Mouse (Mus musculus): ENCODE measurements around the gene Lmntd1. TPM values are rescaled to one million over a fixed set of nuclear protein-coding genes. Genes with fewer than 3 reads are reported as not detected.

Gene Lmntd1
- polyA plus RNA-seq, 1 experiment from 2014 or later: 1.2 TPM

DNA sequence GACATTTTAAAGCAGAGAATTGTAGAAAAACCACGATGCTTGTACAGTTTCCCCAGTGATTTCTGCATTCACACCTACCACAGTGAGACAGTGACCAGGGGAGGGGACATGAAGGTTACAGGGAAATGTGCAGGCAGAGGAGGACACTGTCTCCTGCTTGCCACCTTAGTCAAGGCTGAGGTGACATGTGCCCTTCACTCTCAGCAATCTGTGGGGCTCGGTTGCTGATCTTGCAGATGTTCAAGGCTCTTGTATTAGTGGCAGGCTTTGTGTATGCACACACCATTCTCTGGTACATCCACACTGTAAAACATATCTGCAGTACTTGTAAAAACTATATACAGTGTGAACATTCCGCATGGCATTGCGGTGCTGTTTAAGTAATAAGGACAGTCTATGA is 216.2 kb downstream of the Lmntd1 start:
- Histone ChIP-seq H3K27me3 (no peaks in the 10 kb centered on the region), H3K9ac (no peak overlapping the region), H3K4me3 (replicated peaks) (no peak overlapping the region), H3K4me1 (no peaks in the 10 kb centered on the region), H3K4me2 (replicated peaks) (no peak overlapping the region), H3K36me3 (no peaks in the 10 kb centered on the region), H3K9me3 (replicated peaks) (no peaks in the 10 kb centered on the region), H3K27ac (replicated peaks) (no peak overlapping the region)
- no peak for ATAC-seq (ENCODE audit: insufficient number of reproducible peaks, low FRiP score, low TSS enrichment, low read depth)
- 88% methylated on average over 4 of the region's 4 CpGs for WGBS

DNA sequence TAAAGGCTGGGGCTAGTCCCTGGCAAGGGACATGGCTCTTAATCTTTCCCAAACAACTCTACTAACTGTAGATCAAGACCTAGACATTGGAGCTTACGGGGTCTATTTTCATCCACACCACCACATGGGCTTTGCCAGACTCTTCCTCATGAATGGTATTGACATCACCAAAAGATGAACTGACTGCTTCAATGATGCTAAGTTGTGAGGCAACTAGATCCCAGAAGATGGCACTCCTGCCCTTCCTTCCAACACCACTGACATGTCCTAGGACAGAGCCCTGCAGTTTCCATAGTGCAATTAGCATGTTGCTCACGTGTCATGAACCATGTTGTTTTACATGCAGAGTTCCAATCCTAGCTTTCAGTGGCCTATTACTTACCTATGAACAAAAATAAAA is 217.6 kb downstream of the Lmntd1 start:
- Histone ChIP-seq H3K36me3 (no peaks in the 10 kb centered on the region), H3K4me1 (no peaks in the 10 kb centered on the region), H3K4me2 (replicated peaks) (no peak overlapping the region), H3K4me3 (replicated peaks) (no peak overlapping the region), H3K9me3 (replicated peaks) (no peaks in the 10 kb centered on the region), H3K27me3 (no peaks in the 10 kb centered on the region), H3K9ac (no peak overlapping the region), H3K27ac (replicated peaks) (no peak overlapping the region)
- WGBS: 83% methylated on average over 2 of the region's 2 CpGs
- ATAC-seq (ENCODE audit: insufficient number of reproducible peaks, low FRiP score, low TSS enrichment, low read depth): no peak

- no peak overlapping the region for H3K4me3 ChIP-seq (replicated peaks)
- H3K4me2 ChIP-seq (replicated peaks): no peak overlapping the region
- no peaks in the 10 kb centered on the region for H3K9me3 ChIP-seq (replicated peaks)
- peak overlapping the region; percentile 70 for H3K27ac ChIP-seq (replicated peaks)
- ATAC-seq (ENCODE audit: insufficient number of reproducible peaks, low FRiP score, low TSS enrichment, low read depth): no peak
- no peaks in the 10 kb centered on the region for H3K27me3 ChIP-seq
- H3K36me3 ChIP-seq: no peaks in the 10 kb centered on the region
- WGBS: 26% methylated on average over 2 of the region's 2 CpGs
- peaks cover 15% of the 10 kb centered on the region; the same call in 1 of the 2 replicates for H3K4me1 ChIP-seq
- H3K9ac ChIP-seq: no peak overlapping the region
Measured at GRCm38 (mm10) chr6:145390421-145390820, 223.7 kb downstream of the Lmntd1 start.

- no peak overlapping the region for H3K4me3 ChIP-seq (replicated peaks)
- no peaks in the 10 kb centered on the region for H3K27me3 ChIP-seq
- no peaks in the 10 kb centered on the region for H3K36me3 ChIP-seq
- H3K9ac ChIP-seq: no peak overlapping the region
- H3K27ac ChIP-seq (replicated peaks): peak overlapping the region; percentile 70
- H3K4me2 ChIP-seq (replicated peaks): no peak overlapping the region
- 37% methylated on average over 7 of the region's 7 CpGs for WGBS
- peak; percentile 83 for ATAC-seq (ENCODE audit: insufficient number of reproducible peaks, low FRiP score, low TSS enrichment, low read depth)
- peaks cover 15% of the 10 kb centered on the region; the same call in 1 of the 2 replicates for H3K4me1 ChIP-seq
- no peaks in the 10 kb centered on the region for H3K9me3 ChIP-seq (replicated peaks)
Measured at GRCm38 (mm10) chr6:145389904-145390303, 224.2 kb downstream of the Lmntd1 start.

GRCm38 (mm10) chr6:145387378-145387777 is 226.7 kb downstream of the Lmntd1 start:
- 79% methylated on average over 6 of the region's 6 CpGs for WGBS
- H3K4me2 ChIP-seq (replicated peaks): no peak overlapping the region
- ATAC-seq (ENCODE audit: insufficient number of reproducible peaks, low FRiP score, low TSS enrichment, low read depth): no peak
- no peak overlapping the region for H3K27ac ChIP-seq (replicated peaks)
- no peaks in the 10 kb centered on the region for H3K9me3 ChIP-seq (replicated peaks)
- no peaks in the 10 kb centered on the region for H3K27me3 ChIP-seq
- H3K4me1 ChIP-seq: peaks cover 15% of the 10 kb centered on the region; the same call in 1 of the 2 replicates
- H3K4me3 ChIP-seq (replicated peaks): no peak overlapping the region
- no peaks in the 10 kb centered on the region for H3K36me3 ChIP-seq
- H3K9ac ChIP-seq: no peak overlapping the region

DNA sequence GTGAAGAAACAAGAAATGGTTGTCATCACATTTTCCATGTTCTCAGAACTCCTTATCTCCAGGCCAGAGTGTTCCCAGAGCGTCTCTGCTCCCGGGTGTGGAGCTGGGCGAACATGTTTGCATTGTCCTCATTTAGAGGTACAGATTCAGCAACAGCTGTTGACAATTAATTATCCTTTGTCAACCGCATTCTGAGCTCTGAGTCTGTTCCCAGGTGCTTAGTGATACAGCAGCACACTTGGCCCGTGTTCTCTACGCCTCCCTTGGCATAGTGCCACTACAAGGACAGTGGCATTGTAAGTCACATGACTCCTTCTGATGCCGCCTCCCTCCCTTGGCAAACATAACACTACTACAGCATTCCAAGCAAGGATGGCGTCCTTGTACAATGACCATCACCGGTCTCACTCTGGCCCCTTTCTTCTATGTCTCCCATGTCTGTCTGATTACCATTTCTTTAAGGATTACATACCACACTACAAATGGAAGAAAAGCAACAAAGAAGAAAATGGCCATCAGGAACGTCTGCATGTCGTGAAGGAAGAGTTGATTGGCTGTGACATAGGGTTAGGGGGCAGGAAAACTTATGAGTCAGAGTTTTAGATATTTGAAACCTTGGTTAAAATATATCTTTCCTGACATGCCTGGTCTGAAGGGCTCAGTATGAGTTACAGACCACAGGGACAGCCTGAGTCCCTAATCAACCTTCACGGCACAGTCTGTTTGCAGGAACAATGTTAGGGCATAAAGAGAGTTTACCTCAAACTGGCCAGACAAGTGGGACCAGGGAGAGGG is 231.3 kb downstream of the Lmntd1 start:
- no peak overlapping the region for H3K4me3 ChIP-seq (replicated peaks)
- no peak for ATAC-seq (ENCODE audit: insufficient number of reproducible peaks, low FRiP score, low TSS enrichment, low read depth)
- no peaks in the 10 kb centered on the region for H3K9me3 ChIP-seq (replicated peaks)
- no peaks in the 10 kb centered on the region for H3K36me3 ChIP-seq
- WGBS: 55% methylated on average over 12 of the region's 12 CpGs
- no peak overlapping the region for H3K4me2 ChIP-seq (replicated peaks)
- H3K27me3 ChIP-seq: no peaks in the 10 kb centered on the region
- peaks cover 8% of the 10 kb centered on the region; the same call in 1 of the 2 replicates for H3K4me1 ChIP-seq
- H3K9ac ChIP-seq: no peak overlapping the region
- H3K27ac ChIP-seq (replicated peaks): no peak overlapping the region

DNA sequence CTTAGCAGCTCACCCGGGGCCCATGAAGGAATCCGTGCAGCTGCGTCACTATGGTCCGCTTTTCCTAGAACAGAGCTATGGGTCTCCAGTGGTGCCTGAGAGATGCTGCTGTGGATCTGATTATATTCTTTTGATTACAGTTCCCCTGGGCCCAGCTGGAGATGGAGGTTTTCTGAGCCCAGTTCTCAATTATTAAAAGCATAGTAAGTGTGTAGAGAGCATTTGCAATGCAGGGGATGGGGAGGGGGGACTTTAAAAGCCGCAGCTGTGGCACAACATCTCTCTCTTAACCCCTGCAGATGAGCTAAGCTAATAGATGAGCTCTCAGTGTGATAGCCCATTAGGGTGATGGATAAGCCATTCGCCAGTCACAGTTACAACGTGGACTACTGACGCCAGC is 233.2 kb downstream of the Lmntd1 start:
- Histone ChIP-seq H3K9me3 (replicated peaks) (no peaks in the 10 kb centered on the region), H3K27ac (replicated peaks) (no peak overlapping the region), H3K36me3 (no peaks in the 10 kb centered on the region), H3K4me2 (replicated peaks) (no peak overlapping the region), H3K4me1 (peaks cover 8% of the 10 kb centered on the region; the same call in 1 of the 2 replicates), H3K27me3 (no peaks in the 10 kb centered on the region), H3K9ac (no peak overlapping the region), H3K4me3 (replicated peaks) (no peak overlapping the region)
- 82% methylated on average over 8 of the region's 8 CpGs for WGBS
- no peak for ATAC-seq (ENCODE audit: insufficient number of reproducible peaks, low FRiP score, low TSS enrichment, low read depth)

DNA sequence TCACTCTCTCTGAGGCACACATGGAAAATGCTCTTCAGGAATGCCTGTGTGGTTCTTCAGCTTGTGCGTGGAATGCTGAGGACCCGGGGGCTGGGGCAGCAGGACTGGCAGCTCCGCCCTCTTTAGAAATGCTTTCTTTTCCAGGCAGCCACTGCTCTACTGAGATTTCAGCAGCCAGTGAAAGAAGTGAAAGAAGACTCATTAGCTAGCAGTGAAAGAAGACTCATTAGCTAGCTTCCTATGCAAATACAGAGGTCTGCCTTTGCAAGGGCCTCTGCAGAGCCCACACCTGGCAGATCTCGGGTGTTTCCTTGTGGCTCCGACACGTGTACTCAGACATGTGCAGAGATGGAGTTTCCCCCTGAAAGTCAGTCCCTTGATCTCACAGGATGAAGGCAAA is 234.9 kb downstream of the Lmntd1 start:
- 28% methylated on average over 6 of the region's 6 CpGs for WGBS
- no peak for ATAC-seq (ENCODE audit: insufficient number of reproducible peaks, low FRiP score, low TSS enrichment, low read depth)
- Histone ChIP-seq H3K9ac (no peak overlapping the region), H3K27ac (replicated peaks) (no peak overlapping the region), H3K4me1 (peaks cover 10% of the 10 kb centered on the region), H3K27me3 (no peaks in the 10 kb centered on the region), H3K4me3 (replicated peaks) (no peak overlapping the region), H3K9me3 (replicated peaks) (no peaks in the 10 kb centered on the region), H3K4me2 (replicated peaks) (no peak overlapping the region), H3K36me3 (no peaks in the 10 kb centered on the region)

DNA sequence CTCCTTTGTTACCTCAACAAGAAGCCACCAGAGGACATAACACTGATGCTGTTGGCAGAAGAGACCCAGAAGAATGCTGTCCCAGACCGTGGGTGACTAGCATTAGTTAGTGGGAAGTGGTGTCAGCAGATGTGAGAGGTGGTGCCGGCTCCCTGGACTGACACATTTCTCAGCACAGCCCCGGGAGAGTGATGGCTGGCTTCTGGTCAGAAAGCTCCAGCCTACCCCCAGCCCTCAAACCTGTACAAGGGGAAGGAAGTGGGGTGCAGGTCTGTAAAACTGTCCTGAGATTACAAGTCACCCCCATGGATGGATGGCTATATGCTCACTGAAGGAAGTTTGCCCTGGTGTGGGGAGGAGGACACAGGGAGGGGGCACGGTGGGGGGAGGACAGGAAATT is 235.4 kb downstream of the Lmntd1 start:
- H3K9me3 ChIP-seq (replicated peaks): no peaks in the 10 kb centered on the region
- no peaks in the 10 kb centered on the region for H3K36me3 ChIP-seq
- H3K4me1 ChIP-seq: peaks cover 15% of the 10 kb centered on the region
- ATAC-seq (ENCODE audit: insufficient number of reproducible peaks, low FRiP score, low TSS enrichment, low read depth): no peak
- H3K4me2 ChIP-seq (replicated peaks): no peak overlapping the region
- 59% methylated on average over 4 of the region's 4 CpGs for WGBS
- no peak overlapping the region for H3K27ac ChIP-seq (replicated peaks)
- H3K27me3 ChIP-seq: no peaks in the 10 kb centered on the region
- H3K9ac ChIP-seq: no peak overlapping the region
- H3K4me3 ChIP-seq (replicated peaks): no peak overlapping the region

GRCm38 (mm10) chr6:145374372-145374771 is 239.7 kb downstream of the Lmntd1 start:
- H3K36me3 ChIP-seq: no peaks in the 10 kb centered on the region
- WGBS: 54% methylated on average over 2 of the region's 2 CpGs
- H3K4me2 ChIP-seq (replicated peaks): no peak overlapping the region
- no peak for ATAC-seq (ENCODE audit: insufficient number of reproducible peaks, low FRiP score, low TSS enrichment, low read depth)
- no peak overlapping the region for H3K4me3 ChIP-seq (replicated peaks)
- no peaks in the 10 kb centered on the region for H3K27me3 ChIP-seq
- H3K4me1 ChIP-seq: peaks cover 16% of the 10 kb centered on the region
- H3K9me3 ChIP-seq (replicated peaks): no peaks in the 10 kb centered on the region
- no peak overlapping the region for H3K27ac ChIP-seq (replicated peaks)
- no peak overlapping the region for H3K9ac ChIP-seq

DNA sequence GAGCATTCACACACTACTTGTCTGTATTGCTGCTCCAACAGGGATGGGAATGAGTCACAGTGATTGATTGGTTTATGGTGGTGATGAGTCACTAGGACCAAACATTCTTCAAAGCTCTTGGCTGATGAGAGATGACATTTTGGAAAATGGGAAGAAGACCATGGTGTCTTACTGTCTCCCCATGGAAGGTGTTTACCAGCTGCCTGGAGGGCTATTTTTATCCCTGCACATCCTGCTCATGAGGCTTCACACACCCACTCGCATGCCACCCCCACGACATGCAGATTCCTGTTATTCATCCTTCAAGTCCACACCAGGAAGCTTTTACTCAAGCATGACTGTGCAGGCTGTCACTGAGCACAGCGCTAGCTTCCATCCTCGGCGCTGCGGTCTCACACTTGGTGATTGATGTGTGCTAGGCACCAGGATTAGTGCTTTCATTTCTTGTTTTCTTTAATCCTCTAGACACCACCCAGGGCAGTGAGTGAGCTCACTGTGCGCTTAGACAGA is 240.4 kb downstream of the Lmntd1 start:
- Histone ChIP-seq H3K9ac (no peak overlapping the region), H3K9me3 (replicated peaks) (no peaks in the 10 kb centered on the region), H3K4me1 (peaks cover 16% of the 10 kb centered on the region), H3K27ac (replicated peaks) (no peak overlapping the region), H3K4me3 (replicated peaks) (no peak overlapping the region), H3K4me2 (replicated peaks) (no peak overlapping the region), H3K27me3 (no peaks in the 10 kb centered on the region), H3K36me3 (no peaks in the 10 kb centered on the region)
- WGBS: 30% methylated on average over 7 of the region's 7 CpGs
- ATAC-seq (ENCODE audit: insufficient number of reproducible peaks, low FRiP score, low TSS enrichment, low read depth): no peak

DNA sequence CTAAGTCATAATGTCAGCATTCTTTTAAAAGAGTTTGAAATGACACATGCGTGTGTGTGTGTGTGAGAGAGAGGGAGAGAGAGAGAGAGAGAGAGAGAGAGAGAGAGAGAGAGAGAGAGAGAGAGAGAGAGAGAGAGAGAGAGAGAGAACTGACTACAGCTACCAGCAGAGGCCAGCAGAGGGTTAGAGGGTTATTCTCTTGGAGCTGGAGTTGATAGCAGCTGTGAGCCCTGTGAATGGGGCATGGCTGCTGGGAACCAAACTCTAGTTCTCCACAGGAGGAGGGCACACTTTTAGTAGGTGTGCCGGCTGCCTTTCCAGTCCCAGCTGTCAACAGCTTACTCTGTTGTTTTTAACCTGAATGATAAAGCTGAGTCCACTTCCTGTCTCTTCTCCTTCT is 242.1 kb downstream of the Lmntd1 start:
- 58% methylated on average over 2 of the region's 2 CpGs for WGBS
- H3K4me2 ChIP-seq (replicated peaks): no peak overlapping the region
- H3K4me1 ChIP-seq: peaks cover 17% of the 10 kb centered on the region
- ATAC-seq (ENCODE audit: insufficient number of reproducible peaks, low FRiP score, low TSS enrichment, low read depth): no peak
- no peaks in the 10 kb centered on the region for H3K9me3 ChIP-seq (replicated peaks)
- no peak overlapping the region for H3K4me3 ChIP-seq (replicated peaks)
- no peak overlapping the region for H3K27ac ChIP-seq (replicated peaks)
- no peaks in the 10 kb centered on the region for H3K36me3 ChIP-seq
- no peaks in the 10 kb centered on the region for H3K27me3 ChIP-seq
- no peak overlapping the region for H3K9ac ChIP-seq

Measured in embryonic facial prominence, embryonic 15.5 days (tissue).